Mouse (Mus musculus): ENCODE data around the gene Fbln2. TPM values are rescaled to one million over a fixed set of nuclear protein-coding genes. Genes with fewer than 3 reads are reported as not detected.

The Fbln2 gene
- polyA plus RNA-seq, 1 experiment from 2014 or later: 29.7 TPM

DNA sequence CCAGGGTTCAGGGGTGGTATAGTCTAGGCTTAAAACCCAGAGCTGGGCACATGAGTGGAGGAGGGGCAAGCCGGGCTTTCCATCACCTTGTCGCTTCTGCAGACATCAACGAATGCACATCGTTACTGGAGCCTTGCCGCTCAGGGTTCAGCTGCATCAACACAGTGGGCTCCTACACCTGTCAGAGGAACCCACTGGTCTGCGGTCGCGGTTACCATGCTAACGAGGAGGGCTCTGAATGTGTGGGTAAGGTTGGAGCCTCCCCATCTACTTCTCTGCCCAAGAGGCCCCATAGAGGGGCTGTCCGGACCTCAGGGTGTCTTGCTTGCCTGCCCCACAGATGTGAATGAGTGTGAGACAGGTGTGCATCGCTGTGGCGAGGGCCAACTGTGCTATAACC, 53.4 kb downstream of the Fbln2 start:
- no peak overlapping the region for H3K27ac ChIP-seq (ENCODE audit: low read depth, low read length)
- WGBS: 78% methylated on average over 12 of the region's 12 CpGs
- H3K4me2 ChIP-seq (ENCODE audit: low read length): no peak overlapping the region
- no peaks in the 10 kb centered on the region for H3K27me3 ChIP-seq (replicated peaks; ENCODE audit: control insufficient read depth, insufficient read depth, low read length)
- H3K4me3 ChIP-seq (ENCODE audit: low read length): no peak overlapping the region
- no peaks in the 10 kb centered on the region for H3K36me3 ChIP-seq (ENCODE audit: control insufficient read depth, insufficient read depth, low read length)
- no peaks in the 10 kb centered on the region for H3K9me3 ChIP-seq (ENCODE audit: control insufficient read depth, low read length)
- ATAC-seq: no peak
- peaks cover 14% of the 10 kb centered on the region for H3K4me1 ChIP-seq (ENCODE audit: control insufficient read depth, insufficient read depth, low read depth, low read length)
- H3K9ac ChIP-seq (ENCODE audit: low read depth, low read length): no peak overlapping the region

DNA sequence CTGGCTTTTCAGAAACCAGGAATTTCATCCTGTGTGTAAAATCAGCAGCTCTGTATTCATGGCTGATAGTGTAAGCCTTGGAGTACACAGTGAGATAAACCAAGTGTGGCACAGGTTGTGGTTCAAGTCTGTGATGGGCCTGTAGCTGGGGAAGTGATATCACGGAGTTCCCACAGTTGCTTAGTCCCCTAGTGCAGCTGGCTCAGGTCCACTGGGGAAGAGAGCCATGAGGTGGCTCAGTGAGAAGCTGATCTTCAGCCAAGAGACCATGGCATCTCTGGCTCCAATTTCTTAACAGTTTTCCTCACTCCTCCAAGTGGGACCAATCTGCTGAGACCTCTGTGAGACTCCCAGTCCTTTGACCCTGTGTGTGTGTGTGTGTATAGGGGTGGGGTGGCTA, 54.4 kb downstream of the Fbln2 start:
- no peaks in the 10 kb centered on the region for H3K36me3 ChIP-seq (ENCODE audit: control insufficient read depth, insufficient read depth, low read length)
- no peak overlapping the region for H3K4me2 ChIP-seq (ENCODE audit: low read length)
- no peak overlapping the region for H3K4me3 ChIP-seq (ENCODE audit: low read length)
- H3K27me3 ChIP-seq (replicated peaks; ENCODE audit: control insufficient read depth, insufficient read depth, low read length): no peaks in the 10 kb centered on the region
- no peak overlapping the region for H3K9ac ChIP-seq (ENCODE audit: low read depth, low read length)
- H3K27ac ChIP-seq (ENCODE audit: low read depth, low read length): peak overlapping the region; percentile 40; the same call in 1 of the 2 replicates
- peaks cover 9% of the 10 kb centered on the region for H3K4me1 ChIP-seq (ENCODE audit: control insufficient read depth, insufficient read depth, low read depth, low read length)
- 0 out of 2 replicates have a peak, but pooled peaks have one; percentile 38 for ATAC-seq
- WGBS: 58% methylated on average over 1 of the region's 1 CpGs
- H3K9me3 ChIP-seq (ENCODE audit: control insufficient read depth, low read length): no peaks in the 10 kb centered on the region

DNA sequence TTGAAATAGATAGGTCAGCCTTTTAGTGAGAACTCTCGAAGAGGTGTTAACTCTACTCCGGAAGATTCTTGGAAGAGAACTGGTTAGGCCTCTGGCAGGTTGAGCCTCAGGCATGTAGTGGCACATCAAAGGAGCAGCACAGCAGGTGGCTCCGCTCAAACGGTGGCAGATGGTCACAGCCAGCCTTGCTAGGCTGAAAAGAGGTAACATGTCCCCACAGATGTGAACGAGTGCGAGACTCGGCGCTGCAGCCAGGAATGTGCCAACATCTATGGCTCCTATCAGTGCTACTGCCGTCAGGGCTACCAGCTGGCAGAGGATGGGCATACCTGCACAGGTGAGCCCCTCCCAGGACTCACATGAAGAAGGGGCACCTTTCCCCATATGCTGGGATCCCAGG, 56.1 kb downstream of the Fbln2 start:
- H3K36me3 ChIP-seq (ENCODE audit: control insufficient read depth, insufficient read depth, low read length): no peaks in the 10 kb centered on the region
- no peak overlapping the region for H3K4me3 ChIP-seq (ENCODE audit: low read length)
- H3K27me3 ChIP-seq (replicated peaks; ENCODE audit: control insufficient read depth, insufficient read depth, low read length): no peaks in the 10 kb centered on the region

DNA sequence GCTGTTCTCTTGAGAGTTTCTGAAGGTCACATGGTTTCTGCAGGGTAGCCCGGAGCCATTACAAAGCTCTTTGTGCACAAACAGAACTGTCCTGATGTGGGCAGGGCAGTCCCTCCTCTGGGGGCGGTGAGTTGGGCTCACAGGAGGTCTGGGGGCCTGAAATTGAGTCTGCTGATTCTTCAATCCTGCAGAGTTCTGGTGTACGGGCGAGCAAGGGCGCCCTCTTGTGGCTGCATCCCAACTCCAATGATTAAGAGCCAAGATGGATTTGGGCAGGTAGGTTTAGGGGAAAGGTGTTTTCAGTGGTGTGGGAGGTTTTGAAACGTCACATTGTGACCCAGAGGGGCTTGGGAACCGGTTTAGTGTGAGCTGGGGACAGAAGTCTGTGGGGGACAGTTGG, 65.3 kb downstream of the Fbln2 start:
- 3% methylated on average over 7 of the region's 7 CpGs for WGBS
- ATAC-seq: 0 out of 2 replicates have a peak, but pooled peaks have one; percentile 31

More for the DNA sequence above, 56.1 kb downstream of the Fbln2 start:
- no peak overlapping the region for H3K9ac ChIP-seq (ENCODE audit: low read depth, low read length)
- no peak overlapping the region for H3K4me2 ChIP-seq (ENCODE audit: low read length)
- no peak overlapping the region for H3K27ac ChIP-seq (ENCODE audit: low read depth, low read length)
- ATAC-seq: no peak
- peaks cover 9% of the 10 kb centered on the region for H3K4me1 ChIP-seq (ENCODE audit: control insufficient read depth, insufficient read depth, low read depth, low read length)
- H3K9me3 ChIP-seq (ENCODE audit: control insufficient read depth, low read length): no peaks in the 10 kb centered on the region
- WGBS: 50% methylated on average over 9 of the region's 9 CpGs

DNA sequence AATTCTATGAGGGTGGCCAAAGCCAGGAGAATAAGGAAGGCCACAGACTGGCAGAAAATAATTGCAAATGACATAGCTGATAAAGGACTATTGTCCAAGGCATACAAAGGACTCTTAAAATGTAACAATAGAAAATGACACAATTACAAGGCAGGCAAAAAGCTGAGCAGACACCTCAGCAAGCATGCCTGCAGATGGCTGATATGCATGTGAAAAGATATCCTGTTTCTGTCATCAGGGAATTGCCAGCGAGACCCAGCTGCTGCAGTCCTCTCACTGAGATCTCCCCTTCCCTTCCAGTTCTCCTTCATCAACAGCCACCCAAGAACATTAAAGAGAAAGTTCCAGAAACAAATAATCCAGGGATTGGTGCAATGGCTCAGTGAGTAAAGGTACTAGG, 66.0 kb downstream of the Fbln2 start:
- Histone ChIP-seq H3K9me3 (ENCODE audit: control insufficient read depth, low read length) (no peaks in the 10 kb centered on the region), H3K27ac (ENCODE audit: low read depth, low read length) (no peak overlapping the region), H3K4me1 (ENCODE audit: control insufficient read depth, insufficient read depth, low read depth, low read length) (no peaks in the 10 kb centered on the region), H3K27me3 (replicated peaks; ENCODE audit: control insufficient read depth, insufficient read depth, low read length) (no peaks in the 10 kb centered on the region), H3K36me3 (ENCODE audit: control insufficient read depth, insufficient read depth, low read length) (no peaks in the 10 kb centered on the region), H3K4me3 (ENCODE audit: low read length) (no peak overlapping the region), H3K4me2 (ENCODE audit: low read length) (no peak overlapping the region), H3K9ac (ENCODE audit: low read depth, low read length) (no peak overlapping the region)
- ATAC-seq: no peak
- 19% methylated on average over 1 of the region's 1 CpGs for WGBS

More for the DNA sequence above, 65.3 kb downstream of the Fbln2 start:
- Histone ChIP-seq H3K9ac (ENCODE audit: low read depth, low read length) (no peak overlapping the region), H3K27ac (ENCODE audit: low read depth, low read length) (no peak overlapping the region), H3K36me3 (ENCODE audit: control insufficient read depth, insufficient read depth, low read length) (no peaks in the 10 kb centered on the region), H3K4me1 (ENCODE audit: control insufficient read depth, insufficient read depth, low read depth, low read length) (no peaks in the 10 kb centered on the region), H3K9me3 (ENCODE audit: control insufficient read depth, low read length) (no peaks in the 10 kb centered on the region), H3K4me3 (ENCODE audit: low read length) (no peak overlapping the region), H3K4me2 (ENCODE audit: low read length) (no peak overlapping the region), H3K27me3 (replicated peaks; ENCODE audit: control insufficient read depth, insufficient read depth, low read length) (no peaks in the 10 kb centered on the region)

DNA sequence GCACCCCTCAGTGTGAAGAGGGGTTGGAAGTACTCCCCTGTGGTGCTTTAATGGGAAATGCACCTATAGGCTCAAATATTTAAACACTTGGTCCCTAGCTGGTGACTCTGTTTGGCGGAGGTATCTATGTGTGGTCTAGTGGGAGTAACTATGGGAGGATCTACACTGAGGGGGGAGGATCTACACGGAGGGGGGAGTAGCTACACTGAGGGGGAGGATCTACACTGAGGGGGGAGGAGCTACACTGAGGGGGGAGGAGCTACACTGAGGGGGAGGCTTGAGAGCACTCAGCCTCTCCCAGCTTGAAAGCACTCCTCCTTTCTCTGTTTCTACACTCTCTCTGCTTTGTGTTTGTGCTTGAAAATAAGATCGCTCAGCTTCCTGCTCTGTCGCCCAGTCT, 67.2 kb downstream of the Fbln2 start:
- Histone ChIP-seq H3K36me3 (ENCODE audit: control insufficient read depth, insufficient read depth, low read length) (no peaks in the 10 kb centered on the region), H3K9me3 (ENCODE audit: control insufficient read depth, low read length) (no peaks in the 10 kb centered on the region), H3K4me1 (ENCODE audit: control insufficient read depth, insufficient read depth, low read depth, low read length) (peaks cover 4% of the 10 kb centered on the region), H3K4me2 (ENCODE audit: low read length) (no peak overlapping the region), H3K9ac (ENCODE audit: low read depth, low read length) (no peak overlapping the region), H3K27me3 (replicated peaks; ENCODE audit: control insufficient read depth, insufficient read depth, low read length) (no peaks in the 10 kb centered on the region), H3K27ac (ENCODE audit: low read depth, low read length) (no peak overlapping the region), H3K4me3 (ENCODE audit: low read length) (no peak overlapping the region)
- no peak for ATAC-seq
- 34% methylated on average over 4 of the region's 4 CpGs for WGBS

DNA sequence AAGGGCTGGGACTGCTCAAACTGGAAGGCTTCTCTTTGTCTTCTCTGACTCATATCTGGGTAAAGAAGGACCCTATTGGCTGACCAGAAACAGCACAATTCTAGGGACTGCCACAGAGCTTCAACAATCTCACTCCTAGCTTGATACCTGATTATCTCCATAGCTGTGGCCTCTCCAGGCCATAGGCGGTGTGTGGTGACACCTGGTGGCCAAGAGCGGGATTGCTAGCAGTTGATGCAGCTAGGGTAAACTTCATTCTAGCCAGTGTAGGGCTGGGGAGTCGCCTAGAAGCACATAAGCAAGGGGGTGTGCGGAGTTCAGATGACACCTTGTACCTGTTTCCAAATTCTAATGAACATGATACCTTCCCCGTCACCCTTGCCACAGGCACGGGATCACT, 69.0 kb downstream of the Fbln2 start:
- Histone ChIP-seq H3K9me3 (ENCODE audit: control insufficient read depth, low read length) (no peaks in the 10 kb centered on the region), H3K27ac (ENCODE audit: low read depth, low read length) (no peak overlapping the region), H3K27me3 (replicated peaks; ENCODE audit: control insufficient read depth, insufficient read depth, low read length) (peaks cover 1% of the 10 kb centered on the region; the same call in 1 of the 2 replicates), H3K4me1 (ENCODE audit: control insufficient read depth, insufficient read depth, low read depth, low read length) (peaks cover 20% of the 10 kb centered on the region), H3K36me3 (ENCODE audit: control insufficient read depth, insufficient read depth, low read length) (no peaks in the 10 kb centered on the region), H3K4me2 (ENCODE audit: low read length) (no peak overlapping the region), H3K9ac (ENCODE audit: low read depth, low read length) (no peak overlapping the region), H3K4me3 (ENCODE audit: low read length) (no peak overlapping the region)
- ATAC-seq: peak; percentile 19
- WGBS: 2% methylated on average over 6 of the region's 6 CpGs

DNA sequence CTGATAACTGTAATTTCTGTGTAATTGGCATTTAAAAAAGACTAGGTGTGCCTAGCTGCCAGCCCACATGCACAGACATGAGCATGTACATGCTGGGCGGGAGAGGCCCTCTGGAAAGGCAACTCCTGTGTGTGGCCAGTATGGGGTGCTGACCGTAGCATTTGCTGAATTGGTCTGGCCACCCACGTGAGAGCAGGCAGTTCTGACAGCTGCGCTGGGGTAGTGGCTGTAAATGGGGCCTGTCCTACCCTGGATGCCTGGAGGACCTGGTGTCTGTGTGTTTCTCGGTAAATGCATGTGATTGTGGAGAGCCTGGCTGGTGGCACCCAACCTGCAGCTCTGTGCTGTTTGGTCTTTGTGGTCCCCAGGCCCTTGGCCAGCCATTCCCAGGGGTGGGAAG, 69.5 kb downstream of the Fbln2 start:
- no peak overlapping the region for H3K27ac ChIP-seq (ENCODE audit: low read depth, low read length)
- no peak overlapping the region for H3K9ac ChIP-seq (ENCODE audit: low read depth, low read length)
- H3K4me1 ChIP-seq (ENCODE audit: control insufficient read depth, insufficient read depth, low read depth, low read length): peaks cover 23% of the 10 kb centered on the region
- no peaks in the 10 kb centered on the region for H3K9me3 ChIP-seq (ENCODE audit: control insufficient read depth, low read length)
- H3K4me2 ChIP-seq (ENCODE audit: low read length): no peak overlapping the region
- ATAC-seq: no peak
- H3K4me3 ChIP-seq (ENCODE audit: low read length): no peak overlapping the region
- H3K36me3 ChIP-seq (ENCODE audit: control insufficient read depth, insufficient read depth, low read length): no peaks in the 10 kb centered on the region
- peaks cover 3% of the 10 kb centered on the region; the same call in 1 of the 2 replicates for H3K27me3 ChIP-seq (replicated peaks; ENCODE audit: control insufficient read depth, insufficient read depth, low read length)
- 48% methylated on average over 5 of the region's 5 CpGs for WGBS

DNA sequence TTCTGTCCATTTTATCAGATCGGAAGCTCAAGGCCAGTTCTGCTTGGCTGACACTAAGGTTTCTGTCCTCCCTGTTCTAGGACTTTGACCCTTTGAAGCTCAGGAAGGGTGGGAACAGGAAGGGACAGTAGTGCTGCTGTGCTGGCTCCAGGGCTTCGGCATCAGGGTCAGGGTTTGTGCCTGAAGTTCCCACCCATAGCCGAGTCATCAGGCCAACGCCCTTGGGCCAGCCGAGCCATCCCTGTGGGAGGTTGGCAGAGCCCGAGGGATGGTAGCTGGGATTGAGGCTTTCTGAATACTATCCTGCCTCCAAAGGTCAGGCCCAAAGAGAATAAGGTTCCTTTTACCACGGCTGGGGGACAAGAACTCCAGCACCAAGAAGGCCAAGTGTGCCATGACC, 70.8 kb downstream of the Fbln2 start:
- no peaks in the 10 kb centered on the region for H3K9me3 ChIP-seq (ENCODE audit: control insufficient read depth, low read length)
- no peak overlapping the region for H3K27ac ChIP-seq (ENCODE audit: low read depth, low read length)
- no peaks in the 10 kb centered on the region for H3K36me3 ChIP-seq (ENCODE audit: control insufficient read depth, insufficient read depth, low read length)
- WGBS: 71% methylated on average over 7 of the region's 7 CpGs
- peaks cover 23% of the 10 kb centered on the region for H3K4me1 ChIP-seq (ENCODE audit: control insufficient read depth, insufficient read depth, low read depth, low read length)
- ATAC-seq: no peak
- peaks cover 3% of the 10 kb centered on the region for H3K27me3 ChIP-seq (replicated peaks; ENCODE audit: control insufficient read depth, insufficient read depth, low read length)
- H3K9ac ChIP-seq (ENCODE audit: low read depth, low read length): no peak overlapping the region
- H3K4me3 ChIP-seq (ENCODE audit: low read length): no peak overlapping the region
- H3K4me2 ChIP-seq (ENCODE audit: low read length): no peak overlapping the region
